Mouse (Mus musculus) G1E (cell line): ENCODE results near the gene Manf.

Source experiments
- CTCF ChIP-seq: IDR thresholded peaks from 2 replicates; pipeline ENCODE4 v1.5.1; 2012; ENCODE audit warnings: low read depth, low read length, inconsistent platforms, mixed read lengths
- GATA1 ChIP-seq: IDR thresholded peaks from 2 replicates; pipeline ENCODE4 v1.6.1; 2012; ENCODE audit warnings: borderline replicate concordance, low read length, inconsistent platforms, mixed read lengths
- GATA2 ChIP-seq: IDR thresholded peaks from 2 replicates; pipeline ENCODE4 v1.6.1; 2012; ENCODE audit warnings: low read depth, low read length, inconsistent platforms, borderline replicate concordance
- POLR2AphosphoS5 ChIP-seq: IDR thresholded peaks from 2 replicates; pipeline ENCODE4 v1.6.1; 2012; ENCODE audit warnings: low read depth, low read length, inconsistent platforms; ENCODE audit not compliant: insufficient replicate concordance
- TAL1 ChIP-seq: conservative IDR thresholded peaks from 2 replicates; pipeline ENCODE4 v1.6.1; 2012; ENCODE audit warnings: low read depth, low read length, inconsistent platforms, mixed read lengths

- no peak for TF ChIP-seq CTCF
- no peak for TF ChIP-seq GATA1
- no peak for TF ChIP-seq TAL1
- TF ChIP-seq GATA2, result no peak
- no peak for TF ChIP-seq POLR2AphosphoS5
Observed at GRCm38 (mm10) chr9:106884306-106884705, 7.5 kb downstream of the Manf start.
